Mouse (Mus musculus) lung, adult 2 months (tissue): ENCODE data around the gene Krt19.

Experiments used
- CTCF ChIP-seq: fragments of 200-500 bp; IDR thresholded peaks from 2 replicates; pipeline ENCODE4 v1.5.1; 2011; ENCODE audit warnings: mild to moderate bottlenecking, low read length, control low read depth; ENCODE audit not compliant: insufficient read depth
- POLR2A ChIP-seq: fragments of 200-500 bp; IDR thresholded peaks from 2 replicates; pipeline ENCODE4 v1.6.1; 2011; ENCODE audit warnings: low read depth, mild to moderate bottlenecking, control low read depth, low read length, borderline replicate concordance; ENCODE audit errors: extremely low read depth

DNA sequence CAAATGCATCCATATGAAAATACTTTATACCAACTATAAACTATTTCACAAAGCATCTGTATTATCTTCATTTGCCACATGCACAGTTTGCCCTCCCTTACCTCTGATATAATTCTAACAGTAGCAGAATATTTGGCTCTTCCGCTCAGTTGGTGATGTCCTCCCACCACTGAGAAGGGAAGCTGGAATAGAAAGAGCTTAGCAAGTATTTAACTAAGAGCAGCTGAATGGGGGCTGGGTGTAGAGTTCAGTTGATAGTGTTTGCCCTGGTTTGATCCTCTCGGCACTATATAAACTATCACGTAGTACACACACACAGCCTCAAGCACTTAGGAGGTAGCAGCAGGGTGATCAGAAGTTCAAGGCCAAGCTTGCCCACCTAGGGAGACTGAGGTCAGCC, 30.8 kb upstream of the Krt19 start:
- TF ChIP-seq POLR2A, result no peak
- TF ChIP-seq CTCF, result no peak
